Mouse (Mus musculus) adrenal gland, postnatal 14 days (tissue): Measurements from ENCODE around the gene Itga3. TPM values are rescaled to one million over a fixed set of nuclear protein-coding genes. Genes with fewer than 3 reads are reported as not detected.
A peak's percentile ranks its signal among the peaks of the same experiment; 100 is the strongest.

Experiments
- DNase-seq: peaks from one replicate; pipeline ENCODE4 v3.0.0; 2021; ENCODE audit warnings: mixed read lengths
- total RNA-seq: library from RNA; stranded (reverse); gene quantifications from 2 replicates; pipeline ENCODE4 v1.2.3, GENCODE M21; 2021

Gene Itga3
- total RNA-seq, 1 experiment from 2014 or later: 36.1 TPM

DNA sequence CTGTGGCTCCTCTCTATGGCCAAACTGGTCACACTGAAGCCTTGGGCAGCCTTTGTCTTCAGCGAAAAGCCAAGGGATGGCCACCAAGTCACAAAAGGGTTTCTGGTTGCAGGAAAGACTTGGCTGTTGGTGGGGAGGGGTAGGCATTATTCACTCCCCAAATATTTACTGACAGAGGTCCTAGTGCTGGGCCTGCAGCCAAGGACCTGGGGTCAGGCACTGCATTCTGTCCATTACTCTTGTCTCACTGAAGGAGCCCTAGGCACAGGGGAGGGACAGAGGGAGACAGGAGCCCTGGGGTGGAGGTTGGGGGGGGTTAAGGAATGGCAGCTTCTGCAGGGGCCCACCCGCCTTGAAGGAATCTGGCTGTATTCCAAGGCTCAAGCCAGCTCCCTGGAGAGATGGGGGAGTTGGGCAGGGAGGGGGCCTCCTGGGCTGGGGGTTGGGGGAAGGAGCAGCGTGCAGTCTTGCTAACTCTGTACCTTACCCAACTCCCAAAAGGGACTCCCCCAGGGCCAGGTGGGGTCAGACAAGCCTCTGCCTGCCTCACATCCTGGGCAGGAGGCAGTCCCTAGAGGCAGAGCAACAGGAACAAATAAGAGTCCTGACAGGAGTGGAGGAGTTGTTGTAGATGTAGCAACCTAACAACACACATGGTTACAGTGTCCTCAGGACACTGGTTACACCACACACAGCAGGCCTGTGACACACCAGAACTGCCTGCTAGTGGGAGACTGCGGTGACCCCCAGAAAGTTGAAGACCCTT is 20.2 kb upstream of the Itga3 start:
- DNase-seq: no peak

DNA sequence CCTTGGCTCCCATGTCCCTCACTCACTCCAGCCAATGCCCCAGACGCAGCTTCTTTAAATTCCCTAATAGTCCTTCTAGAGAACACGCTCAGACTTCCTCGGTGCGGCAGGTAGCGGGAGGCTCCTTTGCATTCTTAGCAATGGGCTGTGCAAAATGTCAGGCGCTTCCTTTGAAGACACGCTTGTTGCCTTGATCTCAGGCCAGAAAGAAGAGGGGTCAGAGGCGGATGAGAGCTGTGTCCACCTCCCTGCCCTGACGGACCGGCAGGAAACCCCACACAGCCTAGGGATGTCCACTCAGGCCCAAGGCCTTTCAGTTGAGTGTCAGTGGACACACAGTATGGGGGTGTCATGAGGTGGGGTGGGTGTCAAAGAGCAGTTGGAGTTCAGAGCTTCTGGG is 19.0 kb upstream of the Itga3 start:
- DNase-seq: peak; percentile 58

DNA sequence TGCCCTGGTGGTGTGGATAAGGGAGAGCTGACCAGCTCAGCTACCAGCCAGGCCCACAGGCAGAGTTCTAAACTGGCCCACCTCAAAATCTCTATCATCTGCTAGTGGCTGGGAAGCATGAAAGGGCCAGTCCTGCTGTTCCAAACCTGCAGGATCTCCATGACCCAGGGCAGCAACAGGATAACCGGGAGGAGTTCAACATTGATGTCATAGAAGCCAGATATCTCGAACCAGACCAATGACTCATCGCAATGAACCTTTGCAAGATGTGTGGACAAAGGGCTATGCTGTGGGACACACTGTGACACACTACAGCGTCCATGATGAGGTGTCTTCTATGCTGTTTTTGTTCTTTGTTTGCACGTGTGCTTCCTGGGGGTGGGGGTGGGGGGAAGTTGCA is 16.5 kb upstream of the Itga3 start:
- no peak for DNase-seq

DNA sequence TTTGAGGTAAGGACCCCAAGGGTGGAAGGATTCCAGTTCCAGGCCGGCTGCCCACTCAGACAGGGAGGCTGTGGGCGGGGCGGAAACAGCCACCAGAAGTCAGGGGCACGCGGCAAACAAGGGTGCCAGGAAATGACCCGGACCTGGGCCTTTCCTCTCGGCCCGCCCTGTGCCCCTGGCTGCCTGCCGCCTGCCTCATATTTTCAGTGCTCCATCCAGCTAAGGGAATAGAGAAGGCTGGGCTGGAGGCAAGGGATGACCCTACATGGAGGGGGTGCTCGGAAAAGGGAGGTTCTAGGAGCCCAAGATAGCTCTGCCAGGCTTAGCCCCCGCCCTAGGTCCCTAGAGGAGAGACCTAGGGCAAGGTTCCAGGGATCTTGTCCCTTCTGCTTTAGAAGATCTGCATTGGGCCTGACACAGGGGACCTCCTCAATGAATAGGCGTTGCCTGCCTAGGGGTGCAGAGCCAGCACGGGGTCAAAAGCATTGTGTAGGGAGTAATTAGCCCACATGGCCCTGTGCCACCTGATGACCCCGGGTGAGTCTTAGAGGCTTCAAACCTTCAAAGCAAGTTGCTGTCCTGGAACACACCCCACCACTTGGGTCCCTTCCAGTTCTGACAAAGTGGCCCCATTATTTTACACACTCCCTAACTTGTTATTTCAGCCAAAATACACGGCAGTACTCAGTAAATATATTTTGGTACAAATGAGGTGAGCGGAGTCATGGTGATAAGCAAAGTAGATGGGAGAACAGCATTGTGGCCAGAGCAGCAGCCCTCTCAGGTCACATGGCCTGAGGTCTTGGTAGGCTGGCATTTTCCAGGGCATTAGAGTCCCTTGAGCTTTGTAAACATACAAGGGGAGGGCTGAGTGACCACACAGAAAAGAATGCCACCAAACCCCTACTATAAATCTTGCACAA is 12.5 kb upstream of the Itga3 start:
- peak; percentile 68 for DNase-seq

DNA sequence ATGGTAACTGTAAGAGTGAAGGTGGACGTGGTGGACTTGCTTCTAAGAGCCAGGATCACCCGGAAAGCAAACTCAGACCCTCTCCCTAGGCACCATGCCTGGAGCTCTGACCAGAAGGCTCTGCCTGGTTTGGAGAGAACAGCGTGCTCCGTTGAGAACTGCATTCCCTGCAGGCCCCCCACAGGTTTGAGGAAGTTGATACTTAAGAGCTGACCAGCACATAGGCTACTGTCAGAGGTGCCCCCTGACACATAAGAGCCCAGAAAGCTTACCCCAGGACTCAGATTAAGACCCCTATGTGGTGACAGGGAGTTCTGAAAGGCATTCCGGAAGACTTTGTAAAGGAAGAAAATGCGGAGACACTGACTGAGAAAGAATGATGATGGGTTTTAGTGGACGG is 11.7 kb upstream of the Itga3 start:
- no peak for DNase-seq

DNA sequence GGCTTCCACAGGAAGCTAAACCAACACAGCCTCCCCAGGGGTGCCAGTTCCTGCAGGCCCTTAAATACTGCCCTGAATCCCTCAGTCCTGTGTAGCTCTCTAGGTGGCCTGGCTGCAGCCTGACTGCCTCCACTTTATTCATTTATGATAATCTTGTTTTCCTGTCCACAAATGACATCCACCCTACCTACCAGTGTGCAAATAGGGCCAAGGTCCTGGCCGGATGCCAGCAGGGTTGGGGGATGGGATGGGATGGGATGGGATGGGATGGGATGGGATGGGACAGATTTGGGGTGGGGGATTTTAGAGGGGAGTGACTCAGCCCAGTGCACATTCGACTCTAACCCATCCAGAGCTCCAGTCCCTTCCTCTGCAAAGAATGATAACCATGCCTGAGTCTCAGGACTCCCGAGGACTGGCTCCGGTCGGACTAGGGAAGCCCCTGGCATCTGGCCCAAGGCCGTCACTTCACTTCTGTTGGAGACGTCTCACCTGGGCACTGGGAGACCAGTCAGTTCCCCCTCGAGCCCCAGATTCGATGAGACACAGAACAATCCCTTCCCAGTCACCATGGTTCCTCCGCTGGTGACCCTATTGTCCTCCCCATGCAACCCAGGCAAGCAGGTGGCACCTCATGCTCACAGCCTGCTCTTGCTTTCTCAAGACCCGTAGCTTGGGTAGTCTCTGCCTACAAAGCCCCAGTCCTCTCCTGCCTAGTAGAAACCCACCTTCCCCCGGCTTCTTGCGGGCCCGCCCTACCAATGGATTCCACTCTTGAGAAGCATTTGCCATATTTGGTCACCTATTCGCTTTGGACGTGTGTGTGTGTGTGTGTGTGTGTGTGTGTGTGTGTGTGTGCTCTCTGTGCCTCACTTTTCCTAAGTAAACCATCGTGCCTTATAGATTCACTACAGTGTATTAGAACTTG is 11.0 kb upstream of the Itga3 start:
- DNase-seq: no peak

DNA sequence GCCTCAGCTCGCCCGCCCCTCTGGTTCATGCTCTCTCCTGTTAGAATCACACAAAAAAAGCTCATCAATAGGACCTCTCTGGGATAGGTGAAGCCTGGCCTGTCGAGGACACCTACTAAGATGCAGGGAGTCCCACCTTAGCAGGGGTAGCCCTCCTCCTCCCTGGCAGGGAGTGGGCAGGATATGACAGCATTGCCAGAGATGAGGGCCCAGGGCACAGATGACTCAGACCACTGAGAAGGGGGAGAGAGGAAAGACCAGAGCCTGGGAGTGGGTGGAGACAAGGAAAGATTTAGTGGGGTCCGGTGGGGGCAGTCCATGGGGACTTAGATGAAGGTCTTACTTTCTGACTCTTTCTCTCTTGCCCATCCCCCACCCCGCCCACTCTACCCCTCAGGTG is 9.6 kb upstream of the Itga3 start:
- peak; percentile 61 for DNase-seq

DNA sequence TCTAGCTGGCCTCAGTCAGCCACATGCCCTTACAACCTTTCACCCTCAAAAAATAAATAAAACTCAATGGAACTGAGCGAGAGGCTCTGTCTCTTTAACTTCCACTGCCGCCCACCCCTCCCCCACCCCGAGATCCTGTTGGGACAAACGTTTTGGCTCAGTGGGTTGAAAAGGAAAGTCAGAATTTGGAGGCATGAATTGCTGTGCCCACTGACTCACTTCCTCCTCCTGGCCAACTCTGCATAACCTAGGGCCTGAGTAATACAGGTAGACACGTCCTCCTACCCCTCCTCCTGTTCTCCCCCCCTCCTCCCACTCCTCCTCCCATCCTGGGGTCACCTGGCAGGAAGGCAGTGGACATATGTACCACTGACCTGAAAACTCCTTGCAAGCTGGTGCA is 9.1 kb upstream of the Itga3 start:
- DNase-seq: no peak

DNA sequence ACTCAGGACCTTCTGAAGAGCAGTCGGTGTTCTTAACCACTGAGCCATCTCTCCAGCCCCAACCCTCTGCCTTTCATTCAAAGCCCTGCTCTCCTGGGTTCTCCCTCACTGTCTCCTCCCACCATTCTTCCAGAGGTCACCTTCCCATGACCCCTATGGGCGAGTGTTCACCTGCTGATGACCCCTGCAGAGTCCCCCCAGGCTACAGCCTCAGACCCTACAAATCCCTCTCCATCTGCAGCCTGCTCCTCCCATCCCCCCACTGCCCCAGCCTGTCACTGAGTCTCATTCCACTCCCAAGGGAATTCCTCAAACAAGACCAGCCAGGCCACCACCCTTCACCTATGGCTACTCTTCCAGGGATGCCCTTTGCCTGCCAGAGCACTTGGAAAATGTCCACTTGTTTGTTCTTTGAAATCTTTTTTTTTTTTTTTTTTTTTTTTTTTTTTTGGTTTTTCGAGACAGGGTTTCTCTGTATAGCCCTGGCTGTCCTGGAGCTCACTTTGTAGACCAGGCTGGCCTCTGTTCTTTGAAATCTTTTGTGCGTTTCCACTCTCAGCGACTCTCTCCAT is 8.3 kb upstream of the Itga3 start:
- no peak for DNase-seq

DNA sequence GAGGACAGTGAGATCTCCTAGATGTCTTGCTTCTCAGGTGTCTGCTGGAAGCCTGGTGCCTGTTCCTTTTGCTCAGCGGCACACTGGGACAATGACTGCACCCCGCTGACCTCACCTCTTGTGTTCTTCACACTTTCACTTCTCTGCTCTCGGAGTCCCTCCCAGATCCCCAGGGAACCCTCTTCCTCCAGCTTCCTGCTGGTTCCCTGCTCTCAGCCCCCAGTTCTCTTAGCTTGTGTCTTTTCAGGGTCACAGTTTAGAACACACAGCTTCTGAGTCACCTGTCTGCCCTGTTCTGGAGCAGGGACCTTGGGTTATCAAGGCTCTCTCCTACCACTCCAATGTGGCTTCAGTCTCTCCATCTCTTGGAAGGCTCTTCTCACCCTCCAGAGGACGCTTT is 7.6 kb upstream of the Itga3 start:
- DNase-seq: no peak

DNA sequence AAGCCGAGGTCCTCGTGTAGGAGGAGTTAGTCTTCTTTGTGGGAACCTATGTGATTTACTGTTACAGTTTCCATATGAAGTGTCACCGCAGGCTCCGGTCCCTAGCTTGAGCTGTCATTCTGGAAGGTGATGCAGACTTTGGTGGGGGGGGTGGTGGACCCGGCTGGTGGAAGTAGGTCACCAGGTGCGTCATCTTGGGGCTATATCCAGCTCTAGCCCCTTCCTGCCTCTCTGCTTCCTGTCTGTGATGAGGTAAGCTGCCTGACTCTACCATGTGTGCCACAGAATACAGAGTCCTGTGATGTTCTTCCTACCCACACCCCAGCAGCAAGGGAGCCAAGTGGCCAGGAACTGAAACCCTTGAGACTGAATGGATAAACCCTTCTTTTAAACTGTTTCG is 6.3 kb upstream of the Itga3 start:
- no peak for DNase-seq

DNA sequence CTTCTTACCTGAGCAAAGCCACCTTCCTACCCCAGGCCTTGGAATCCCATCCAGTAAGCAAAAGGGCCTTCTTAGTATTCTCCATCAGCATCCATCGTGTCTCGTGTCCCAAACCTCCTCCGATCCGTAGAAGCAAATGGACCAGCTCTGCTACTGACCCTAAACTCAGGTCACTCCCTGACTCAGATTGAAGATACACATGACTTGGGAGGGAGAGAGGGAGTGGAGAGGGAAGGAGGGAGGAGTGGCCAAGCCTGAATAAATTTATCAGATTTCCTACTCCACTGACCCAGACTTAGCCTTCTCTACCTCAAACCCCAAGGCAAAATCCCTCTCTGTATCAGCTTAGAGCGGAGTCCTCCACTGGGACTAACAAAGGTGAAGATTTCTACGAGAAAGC is 4.2 kb upstream of the Itga3 start:
- no peak for DNase-seq

DNA sequence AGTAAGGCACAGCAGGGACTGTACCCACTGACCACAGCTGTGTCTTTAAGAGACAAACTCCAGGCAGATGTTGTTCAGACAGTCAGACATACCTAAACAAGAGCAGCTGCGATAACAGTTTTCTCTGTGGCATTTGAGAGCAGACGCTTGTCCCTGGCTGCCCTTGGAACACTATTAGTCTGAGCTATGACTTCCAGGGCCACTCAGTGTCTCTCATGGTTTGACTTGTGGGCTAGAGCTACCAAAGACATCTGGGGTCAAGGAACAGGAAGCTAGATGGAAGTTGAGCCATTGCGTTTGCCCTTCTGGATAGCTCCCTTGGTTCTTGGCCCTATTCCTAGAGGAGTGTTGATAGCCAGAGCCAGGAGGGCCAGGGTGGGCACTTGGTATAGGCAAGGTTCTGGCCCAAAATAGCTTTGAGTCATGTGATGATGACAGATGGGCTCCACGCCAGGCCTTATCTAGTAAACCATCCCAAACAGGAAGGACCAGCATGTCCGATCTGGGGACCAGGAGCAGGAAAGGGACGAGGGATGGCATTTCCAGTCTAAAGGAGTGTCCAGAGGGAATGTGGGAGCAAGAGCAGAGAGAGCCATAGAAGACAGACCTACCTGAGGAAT is 2.8 kb upstream of the Itga3 start:
- DNase-seq: peak; percentile 75

DNA sequence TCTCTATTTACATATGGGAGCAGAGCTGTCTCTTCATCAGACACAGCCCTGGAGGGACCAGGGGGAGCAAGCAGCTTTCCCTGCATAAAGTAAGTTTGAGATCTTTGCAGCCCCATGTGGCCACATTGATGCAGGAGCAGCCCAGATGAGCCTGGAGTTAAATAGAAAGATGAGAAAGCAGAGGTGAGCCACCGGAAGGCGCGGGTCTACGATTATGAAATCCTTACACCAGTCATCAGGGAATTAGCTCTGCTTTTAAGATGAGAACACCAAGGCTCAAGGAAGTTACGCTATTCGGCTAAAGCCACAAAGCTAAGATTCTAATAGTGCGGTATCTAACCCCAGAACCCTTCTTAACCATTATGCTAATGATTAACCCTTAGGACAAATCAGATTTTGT is 1.4 kb upstream of the Itga3 start:
- DNase-seq: no peak

DNA sequence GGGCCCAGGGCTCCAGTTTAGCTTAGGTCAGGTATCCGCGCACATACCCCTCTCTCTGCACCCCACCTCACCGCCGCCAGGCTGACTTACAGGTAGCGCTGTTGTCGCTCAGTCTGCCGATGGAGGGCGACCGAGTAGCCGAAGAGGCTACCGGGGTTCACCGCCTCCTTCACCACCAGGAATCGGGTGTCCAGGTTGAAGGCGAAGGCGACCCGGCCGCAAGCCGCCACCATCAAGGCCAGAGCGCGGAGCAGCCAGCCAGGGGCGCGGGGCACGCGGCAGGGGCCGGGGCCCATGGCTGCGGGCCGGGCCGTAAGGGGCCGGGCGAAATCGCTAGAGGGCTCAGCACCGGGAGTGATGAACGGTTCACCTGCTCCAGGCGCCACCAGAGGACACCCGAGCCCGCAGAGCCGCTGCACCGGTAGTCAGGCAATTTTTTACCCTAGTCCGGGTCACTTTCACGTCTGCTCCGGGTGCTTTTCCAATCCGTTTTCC is 513 bp downstream of the Itga3 start:
- DNase-seq: peak; percentile 78

DNA sequence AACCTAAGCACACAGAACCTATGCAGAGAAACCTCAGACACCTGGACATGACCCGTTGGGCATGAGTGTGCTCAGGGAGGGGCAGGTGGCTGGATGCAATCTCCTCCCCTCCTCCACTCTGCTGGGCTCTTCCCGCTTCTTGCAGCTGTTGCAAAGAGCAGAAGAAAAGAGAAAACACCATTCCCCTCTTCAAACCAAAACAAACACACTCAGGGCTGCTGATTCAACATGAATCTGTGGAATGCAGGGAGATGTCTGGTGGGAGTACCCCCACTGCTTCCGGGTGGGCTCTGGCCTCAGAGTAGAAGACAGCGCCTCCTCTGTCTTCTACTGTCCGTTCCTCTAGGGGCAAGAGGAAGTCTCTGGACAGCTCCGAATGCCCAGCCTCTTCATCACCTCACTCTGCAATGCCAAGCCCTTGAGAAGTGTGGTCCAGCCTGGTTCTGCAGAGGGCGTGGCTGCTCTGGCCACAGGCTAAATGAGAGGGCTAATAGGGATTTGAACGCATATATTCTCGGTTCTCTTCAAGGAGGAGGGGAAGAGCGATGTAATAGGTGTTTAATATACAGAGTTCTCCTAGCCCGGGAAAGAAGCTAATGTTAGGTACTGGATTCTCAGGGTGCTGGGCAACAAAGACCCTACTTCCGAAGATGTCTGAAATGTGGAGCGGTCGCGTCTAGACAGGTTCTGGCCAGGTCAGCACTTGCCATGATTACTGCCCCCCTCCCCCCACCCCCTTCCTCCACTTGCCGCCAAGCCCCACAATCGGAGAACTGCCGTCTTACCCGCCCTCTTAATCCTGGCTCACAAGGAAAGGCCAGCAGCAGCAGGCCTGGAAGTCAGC is 1.2 kb downstream of the Itga3 start:
- no peak for DNase-seq

DNA sequence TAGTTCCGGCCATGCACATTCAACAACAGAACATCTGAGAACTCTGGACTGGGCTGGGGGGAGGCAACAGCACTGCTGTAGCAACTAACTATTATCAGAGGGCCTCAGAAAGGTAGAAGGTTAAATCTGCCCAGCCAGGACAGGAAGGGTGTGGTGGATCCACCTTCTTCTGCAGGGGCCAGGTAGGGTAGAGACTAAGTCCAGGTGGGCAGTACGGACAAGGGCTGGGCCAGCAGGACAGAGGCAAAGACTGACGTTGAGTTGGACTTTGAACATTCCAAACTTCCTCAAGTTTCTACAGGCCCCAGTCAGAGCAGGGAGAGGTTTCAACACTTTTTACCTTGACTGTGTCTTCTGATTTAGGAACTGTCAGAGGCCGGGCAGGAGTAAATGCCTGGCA is 1.9 kb downstream of the Itga3 start:
- no peak for DNase-seq

DNA sequence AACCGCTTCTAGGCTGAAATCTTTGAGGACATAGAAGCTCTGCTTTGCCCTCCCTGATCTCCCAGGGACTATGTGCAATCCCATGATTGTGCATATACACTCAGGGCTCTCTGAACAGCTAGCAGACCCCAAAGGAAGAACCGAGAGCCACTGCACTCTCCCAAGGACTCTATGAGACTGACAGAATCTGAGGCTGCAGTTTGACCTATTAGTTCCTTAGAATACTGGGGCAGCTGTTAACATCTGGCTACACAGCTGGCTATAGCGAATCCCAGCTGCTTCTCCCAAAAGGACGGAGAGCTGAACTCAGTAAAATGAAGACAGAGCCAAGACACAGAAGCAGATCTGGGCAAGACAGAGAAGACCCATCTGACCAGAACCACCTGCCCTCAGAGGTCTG is 2.8 kb downstream of the Itga3 start:
- DNase-seq: no peak

DNA sequence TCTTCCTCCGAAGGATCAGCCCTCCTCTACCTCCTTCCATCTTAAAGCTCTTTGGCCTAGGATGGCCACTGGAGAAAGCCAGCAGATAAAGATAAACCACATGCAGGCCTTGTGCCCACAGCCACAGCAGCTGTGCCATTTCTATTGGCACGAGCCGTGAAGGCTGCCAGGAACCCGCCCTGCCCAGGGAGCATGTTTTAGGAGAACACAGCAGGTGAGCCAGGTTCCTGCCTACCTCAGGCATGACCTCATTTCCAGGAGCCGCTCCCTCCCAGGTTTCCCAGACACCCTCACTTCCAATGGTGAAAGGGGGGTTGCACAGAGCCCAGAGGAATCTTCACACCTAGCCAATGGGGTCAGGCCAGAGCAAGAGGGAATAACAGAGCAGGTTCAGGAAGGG is 3.8 kb downstream of the Itga3 start:
- DNase-seq: no peak

DNA sequence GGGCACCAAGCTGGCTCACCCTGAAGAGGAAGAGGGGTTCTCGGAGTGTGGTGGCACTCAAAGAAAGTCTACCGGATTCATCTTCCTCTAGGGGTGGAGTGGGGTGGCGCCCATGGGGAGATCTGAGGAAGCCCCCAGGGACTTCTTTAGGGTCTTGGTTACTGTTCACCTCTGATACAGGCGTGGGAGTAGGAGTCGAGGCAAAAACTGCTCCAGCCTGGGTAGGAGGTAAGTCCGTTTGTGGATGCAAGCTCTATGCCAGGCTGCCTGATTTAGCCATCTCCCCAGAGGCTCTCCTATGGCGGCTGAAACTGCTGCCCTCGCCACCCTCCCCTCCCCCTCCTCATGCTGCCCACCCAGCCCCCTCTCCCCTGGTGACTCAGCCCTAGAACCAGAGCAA is 4.5 kb downstream of the Itga3 start:
- no peak for DNase-seq

DNA sequence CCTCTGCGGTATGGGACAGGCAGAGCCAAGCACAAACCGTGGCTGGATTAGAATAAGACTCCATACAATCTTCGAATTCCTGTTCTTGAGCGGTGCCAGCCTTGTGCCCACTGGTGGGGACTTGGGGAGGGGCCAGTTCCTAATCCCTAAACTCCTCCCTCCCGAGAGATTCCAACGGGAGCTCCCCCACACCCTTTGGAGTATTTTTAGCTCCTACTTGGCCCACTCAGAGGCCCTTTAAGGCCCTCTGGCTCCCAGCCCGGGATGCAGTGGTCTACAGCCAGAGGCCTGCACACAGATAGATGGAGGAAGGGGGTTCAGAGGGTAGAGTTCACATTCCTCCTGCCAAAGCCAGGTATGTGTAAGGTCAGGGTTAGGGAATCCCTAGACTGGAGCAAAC is 5.3 kb downstream of the Itga3 start:
- peak; percentile 29 for DNase-seq
